11 mouse cellular contexts compared by ENCODE assay signal in genomic region chr9:120932371-120932770, GRCm38 (mm10). TPM values are rescaled to one million over a fixed set of nuclear protein-coding genes. Genes with fewer than 3 reads are reported as not detected.
A peak's percentile ranks its signal among the peaks of the same experiment; 100 is the strongest.
DNase-seq lines count a peak whose midpoint lies in the region; ATAC-seq and TF ChIP-seq lines count a peak whose summit lies in the region.
"Had no signal": no experiment of that assay in that cellular context is flagged by ENCODE, and none has a peak within 500 bp of the region (broad histone marks: within the 10 kb centered on the region; RNA-seq: fewer than 3 reads in every experiment).

No protein-coding gene starts in this region.

- H3K27ac ChIP-seq in heart, postnatal 0 days (ENCODE audit: low read depth), result 0 out of 2 replicates have a peak overlapping the region, but pooled peaks have one; percentile 3
- no peak overlapping the region for H3K27ac ChIP-seq in midbrain, embryonic 11.5 days (ENCODE audit: low read depth, low read length)
- H3K27ac ChIP-seq: liver, embryonic 14.5 days; neural tube, embryonic 12.5 days had no signal

- peaks cover 18% of the 10 kb centered on the region for H3K4me1 ChIP-seq in heart, postnatal 0 days (ENCODE audit: control insufficient read depth, insufficient read depth)
- peaks cover 34% of the 10 kb centered on the region for H3K4me1 ChIP-seq in midbrain, embryonic 11.5 days (ENCODE audit: control insufficient read depth, insufficient read depth, low read length)

- no peak for TF ChIP-seq EP300 in heart, postnatal 0 days (IDR thresholded peaks at IDR 0.05; ENCODE audit: low read depth)

- H3K4me2 ChIP-seq in heart, postnatal 0 days (ENCODE audit: low read depth, low read length), result no peak overlapping the region
- no peak overlapping the region for H3K4me2 ChIP-seq in midbrain, embryonic 11.5 days

- ATAC-seq in heart, postnatal 0 days (ENCODE audit: insufficient read depth, low read depth), result no peak
- no peak for ATAC-seq in midbrain, embryonic 11.5 days (ENCODE audit: low FRiP score)
- no peak for ATAC-seq in megakaryocyte progenitor cell, adult 5-6 weeks (replicated peaks; ENCODE audit: poor library complexity)

- TF ChIP-seq CTCF in heart, postnatal 0 days (IDR thresholded peaks at IDR 0.05; ENCODE audit: low read depth), result no peak

- H3K9me3 ChIP-seq in heart, postnatal 0 days (replicated peaks; ENCODE audit: control insufficient read depth, low read length), result no peaks in the 10 kb centered on the region
- H3K9me3 ChIP-seq in midbrain, embryonic 11.5 days (ENCODE audit: control insufficient read depth, low read length), result no peaks in the 10 kb centered on the region
- H3K9me3 ChIP-seq: G1E; neural tube, embryonic 12.5 days had no signal

- 70% methylated on average over 6 of the region's 6 CpGs for WGBS in heart, postnatal 0 days
- WGBS in midbrain, embryonic 11.5 days, result 33% methylated on average over 6 of the region's 6 CpGs

- H3K27me3 ChIP-seq in heart, postnatal 0 days (ENCODE audit: control insufficient read depth, insufficient read depth, low read length), result no peaks in the 10 kb centered on the region
- H3K27me3 ChIP-seq in midbrain, embryonic 11.5 days (ENCODE audit: control insufficient read depth, insufficient read depth, low read length), result no peaks in the 10 kb centered on the region
- H3K27me3 ChIP-seq: neural tube, embryonic 12.5 days had no signal

- DNase-seq in heart, postnatal 0 days (ENCODE audit: low spot score), result no peak
- DNase-seq in heart, postnatal 4 days, result no peak
- DNase-seq in Muller cell, postnatal 12 days (ENCODE audit: inconsistent ontology term), result peak; percentile 21
- DNase-seq in embryo, embryonic 9.5 days (ENCODE audit: extremely low spot score), result peak; percentile 20
- DNase-seq in midbrain, embryonic 11.5 days (ENCODE audit: low spot score, missing footprints), result peak; percentile 86
- no peak for DNase-seq in adrenal gland, adult 8-10 months
- DNase-seq in frontal cortex, postnatal 14 days (ENCODE audit: low spot score in 2 of 2), result no peak

- H3K36me3 ChIP-seq in heart, postnatal 0 days (replicated peaks; ENCODE audit: control insufficient read depth, insufficient read depth, low read length), result no peaks in the 10 kb centered on the region
- H3K36me3 ChIP-seq in midbrain, embryonic 11.5 days (ENCODE audit: control insufficient read depth, insufficient read depth, low read length), result no peaks in the 10 kb centered on the region
- H3K36me3 ChIP-seq: neural tube, embryonic 12.5 days had no signal

- no peak overlapping the region for H3K9ac ChIP-seq in heart, postnatal 0 days (replicated peaks; ENCODE audit: low read depth, low read length)
- no peak overlapping the region for H3K9ac ChIP-seq in midbrain, embryonic 11.5 days (ENCODE audit: low read length)
- H3K9ac ChIP-seq: liver, embryonic 14.5 days; neural tube, embryonic 12.5 days had no signal

- no peak overlapping the region for H3K4me3 ChIP-seq in heart, postnatal 0 days (ENCODE audit: low read depth, low read length)
- H3K4me3 ChIP-seq in midbrain, embryonic 11.5 days (ENCODE audit: low read depth, low read length), result no peak overlapping the region

RNA-seq across cellular contexts. Expression of gene Ctnnb1, which starts 3.4 kb away (rescaled TPM):
- total RNA-seq in heart, postnatal 0 days (2014; rRNA removed; ENCODE audit: low replicate concordance), result 720 and 857 TPM in 2 replicates
- polyA plus RNA-seq in heart, postnatal 0 days (2015; fragmentation: Nextera tagmentation; extraction: Ambion mirVana), result 203 and 214 TPM in 2 replicates
- 100 to 1,000 TPM; 632 to 676 TPM for total RNA-seq in heart, postnatal 4 days (2021)
- polyA plus RNA-seq in midbrain, embryonic 11.5 days (2014; fragmentation: Nextera tagmentation; extraction: Ambion mirVana), result 999 and 1,044 TPM in 2 replicates
- 100 to 1,000 TPM; 868 to 952 (median 900) TPM for total RNA-seq in adrenal gland, adult 8-10 months (2022)
- total RNA-seq in megakaryocyte progenitor cell, adult 5-6 weeks (2015), result 308 and 319 TPM in 2 replicates
- total RNA-seq in megakaryocyte progenitor cell, adult 5-6 weeks (2017), result 339 and 406 TPM in 2 replicates

Comparison
In these comparisons a context has a peak if more than half of its experiments do, and no peak if none do; other contexts are left out.
1. DNase-seq: peak in Muller cell, postnatal 12 days (single experiment), embryo, embryonic 9.5 days (single experiment) and midbrain, embryonic 11.5 days (single experiment); none in heart, postnatal 0 days (single experiment), heart, postnatal 4 days (single experiment), adrenal gland, adult 8-10 months (single experiment) and frontal cortex, postnatal 14 days (0 of 2).